Mouse (Mus musculus) spleen, adult 2 months (tissue): ENCODE results near the gene Hs3st3a1.

Source experiments
- CTCF ChIP-seq: fragments of 200-500 bp; IDR thresholded peaks from 2 replicates; pipeline ENCODE4 v1.5.1; 2011; ENCODE audit warnings: mild to moderate bottlenecking, inconsistent platforms; ENCODE audit not compliant: insufficient read depth, insufficient read length, insufficient replicate concordance; ENCODE audit errors: extremely low read depth
- POLR2A ChIP-seq: fragments of 200-500 bp; IDR thresholded peaks from 2 replicates; pipeline ENCODE4 v1.6.1; 2011; ENCODE audit warnings: low read depth, low read length, inconsistent platforms

GRCm38 (mm10) chr11:64516712-64517589 is 81.8 kb downstream of the Hs3st3a1 start:
- TF ChIP-seq CTCF (no peak), POLR2A (no peak)
